Mouse (Mus musculus): Measurements from ENCODE around the gene BC051019. TPM values are rescaled to one million over a fixed set of nuclear protein-coding genes. Genes with fewer than 3 reads are reported as not detected.

BC051019 gene
- polyA plus RNA-seq (2012; rRNA removed): not detected in 2 replicates

- no peak for TF ChIP-seq CTCF (IDR thresholded peaks at IDR 0.05; ENCODE audit: extremely low read depth, insufficient read length, insufficient replicate concordance, low read depth, low read length)
- TF ChIP-seq POLR2A (IDR thresholded peaks at IDR 0.05; ENCODE audit: low read depth, low read length): no peak
- WGBS: 76% methylated on average over 5 of the region's 5 CpGs
- Histone ChIP-seq H3K4me3 (ENCODE audit: low read depth, low read length) (no peak within 1 kb of the TSS), H3K4me1 (ENCODE audit: control insufficient read depth, insufficient read depth, insufficient read length, low read length) (peaks cover 2% of the 10 kb centered on the region; the same call in 1 of the 2 replicates), H3K27me3 (ENCODE audit: control insufficient read depth, insufficient read depth, low read length) (no peaks in the 10 kb centered on the region), H3K27ac (ENCODE audit: insufficient read depth, low read depth, low read length) (no peak within 1 kb of the TSS), H3K36me3 (ENCODE audit: control insufficient read depth, insufficient read depth, low read length) (no peaks in the 10 kb centered on the region)
Measured at GRCm38 (mm10) chr7:109723697-109724096, at the start of gene BC051019. Gene BC051019 (minus strand): TSS chr7:109723850.

GRCm38 (mm10) chr7:109772251-109772650, 48.6 kb upstream of the BC051019 start:
- no peaks in the 10 kb centered on the region for H3K27me3 ChIP-seq (ENCODE audit: control insufficient read depth, insufficient read depth, low read length)
- no peaks in the 10 kb centered on the region for H3K4me1 ChIP-seq (ENCODE audit: control insufficient read depth, insufficient read depth, insufficient read length, low read length)
- TF ChIP-seq POLR2A (IDR thresholded peaks at IDR 0.05; ENCODE audit: low read depth, low read length): no peak
- no peak for TF ChIP-seq CTCF (IDR thresholded peaks at IDR 0.05; ENCODE audit: extremely low read depth, insufficient read length, insufficient replicate concordance, low read depth, low read length)
- no peak overlapping the region for H3K27ac ChIP-seq (ENCODE audit: insufficient read depth, low read depth, low read length)
- no peak overlapping the region for H3K4me3 ChIP-seq (ENCODE audit: low read depth, low read length)
- no peaks in the 10 kb centered on the region for H3K36me3 ChIP-seq (ENCODE audit: control insufficient read depth, insufficient read depth, low read length)

- H3K36me3 ChIP-seq (ENCODE audit: control insufficient read depth, insufficient read depth, low read length): no peaks in the 10 kb centered on the region
- no peak overlapping the region for H3K27ac ChIP-seq (ENCODE audit: insufficient read depth, low read depth, low read length)
- TF ChIP-seq POLR2A (IDR thresholded peaks at IDR 0.05; ENCODE audit: low read depth, low read length) (no peak), CTCF (IDR thresholded peaks at IDR 0.05; ENCODE audit: extremely low read depth, insufficient read length, insufficient replicate concordance, low read depth, low read length) (no peak)
- no peak overlapping the region for H3K4me3 ChIP-seq (ENCODE audit: low read depth, low read length)
- H3K4me1 ChIP-seq (ENCODE audit: control insufficient read depth, insufficient read depth, insufficient read length, low read length): no peaks in the 10 kb centered on the region
- no peaks in the 10 kb centered on the region for H3K27me3 ChIP-seq (ENCODE audit: control insufficient read depth, insufficient read depth, low read length)
- 42% methylated on average over 2 of the region's 2 CpGs for WGBS
Measured at GRCm38 (mm10) chr7:109768699-109769383, 45.2 kb upstream of the BC051019 start.

GRCm38 (mm10) chr7:109767575-109768350, 44.1 kb upstream of the BC051019 start:
- WGBS: 79% methylated on average over 7 of the region's 7 CpGs
- no peak overlapping the region for H3K4me3 ChIP-seq (ENCODE audit: low read depth, low read length)
- TF ChIP-seq POLR2A (IDR thresholded peaks at IDR 0.05; ENCODE audit: low read depth, low read length): no peak
- no peak for TF ChIP-seq CTCF (IDR thresholded peaks at IDR 0.05; ENCODE audit: extremely low read depth, insufficient read length, insufficient replicate concordance, low read depth, low read length)
- no peaks in the 10 kb centered on the region for H3K36me3 ChIP-seq (ENCODE audit: control insufficient read depth, insufficient read depth, low read length)
- no peaks in the 10 kb centered on the region for H3K27me3 ChIP-seq (ENCODE audit: control insufficient read depth, insufficient read depth, low read length)
- no peaks in the 10 kb centered on the region for H3K4me1 ChIP-seq (ENCODE audit: control insufficient read depth, insufficient read depth, insufficient read length, low read length)
- H3K27ac ChIP-seq (ENCODE audit: insufficient read depth, low read depth, low read length): no peak overlapping the region

GRCm38 (mm10) chr7:109764009-109764408, 40.4 kb upstream of the BC051019 start:
- WGBS: 73% methylated on average over 2 of the region's 2 CpGs
- no peaks in the 10 kb centered on the region for H3K4me1 ChIP-seq (ENCODE audit: control insufficient read depth, insufficient read depth, insufficient read length, low read length)
- H3K36me3 ChIP-seq (ENCODE audit: control insufficient read depth, insufficient read depth, low read length): no peaks in the 10 kb centered on the region
- no peak overlapping the region for H3K4me3 ChIP-seq (ENCODE audit: low read depth, low read length)
- TF ChIP-seq CTCF (IDR thresholded peaks at IDR 0.05; ENCODE audit: extremely low read depth, insufficient read length, insufficient replicate concordance, low read depth, low read length) (no peak), POLR2A (IDR thresholded peaks at IDR 0.05; ENCODE audit: low read depth, low read length) (no peak)
- H3K27me3 ChIP-seq (ENCODE audit: control insufficient read depth, insufficient read depth, low read length): no peaks in the 10 kb centered on the region
- H3K27ac ChIP-seq (ENCODE audit: insufficient read depth, low read depth, low read length): no peak overlapping the region

- Histone ChIP-seq H3K27me3 (ENCODE audit: control insufficient read depth, insufficient read depth, low read length) (no peaks in the 10 kb centered on the region), H3K27ac (ENCODE audit: insufficient read depth, low read depth, low read length) (no peak overlapping the region), H3K4me3 (ENCODE audit: low read depth, low read length) (no peak overlapping the region), H3K36me3 (ENCODE audit: control insufficient read depth, insufficient read depth, low read length) (no peaks in the 10 kb centered on the region), H3K4me1 (ENCODE audit: control insufficient read depth, insufficient read depth, insufficient read length, low read length) (no peaks in the 10 kb centered on the region)
- WGBS: 43% methylated on average over 3 of the region's 3 CpGs
- no peak for TF ChIP-seq POLR2A (IDR thresholded peaks at IDR 0.05; ENCODE audit: low read depth, low read length)
- TF ChIP-seq CTCF (IDR thresholded peaks at IDR 0.05; ENCODE audit: extremely low read depth, insufficient read length, insufficient replicate concordance, low read depth, low read length): no peak
Measured at GRCm38 (mm10) chr7:109756291-109756690, 32.6 kb upstream of the BC051019 start.

GRCm38 (mm10) chr7:109754034-109754433, 30.4 kb upstream of the BC051019 start:
- H3K36me3 ChIP-seq (ENCODE audit: control insufficient read depth, insufficient read depth, low read length): peaks cover 2% of the 10 kb centered on the region; the same call in 1 of the 2 replicates
- peaks cover 3% of the 10 kb centered on the region; the same call in 1 of the 2 replicates for H3K4me1 ChIP-seq (ENCODE audit: control insufficient read depth, insufficient read depth, insufficient read length, low read length)
- no peak overlapping the region for H3K4me3 ChIP-seq (ENCODE audit: low read depth, low read length)
- 91% methylated on average over 8 of the region's 8 CpGs for WGBS
- H3K27me3 ChIP-seq (ENCODE audit: control insufficient read depth, insufficient read depth, low read length): no peaks in the 10 kb centered on the region
- H3K27ac ChIP-seq (ENCODE audit: insufficient read depth, low read depth, low read length): no peak overlapping the region
- TF ChIP-seq POLR2A (IDR thresholded peaks at IDR 0.05; ENCODE audit: low read depth, low read length): no peak
- no peak for TF ChIP-seq CTCF (IDR thresholded peaks at IDR 0.05; ENCODE audit: extremely low read depth, insufficient read length, insufficient replicate concordance, low read depth, low read length)
